Mouse (Mus musculus): ENCODE results near the gene Ngf.
A peak's percentile ranks its signal among the peaks of the same experiment; 100 is the strongest.

Gene Ngf

DNA sequence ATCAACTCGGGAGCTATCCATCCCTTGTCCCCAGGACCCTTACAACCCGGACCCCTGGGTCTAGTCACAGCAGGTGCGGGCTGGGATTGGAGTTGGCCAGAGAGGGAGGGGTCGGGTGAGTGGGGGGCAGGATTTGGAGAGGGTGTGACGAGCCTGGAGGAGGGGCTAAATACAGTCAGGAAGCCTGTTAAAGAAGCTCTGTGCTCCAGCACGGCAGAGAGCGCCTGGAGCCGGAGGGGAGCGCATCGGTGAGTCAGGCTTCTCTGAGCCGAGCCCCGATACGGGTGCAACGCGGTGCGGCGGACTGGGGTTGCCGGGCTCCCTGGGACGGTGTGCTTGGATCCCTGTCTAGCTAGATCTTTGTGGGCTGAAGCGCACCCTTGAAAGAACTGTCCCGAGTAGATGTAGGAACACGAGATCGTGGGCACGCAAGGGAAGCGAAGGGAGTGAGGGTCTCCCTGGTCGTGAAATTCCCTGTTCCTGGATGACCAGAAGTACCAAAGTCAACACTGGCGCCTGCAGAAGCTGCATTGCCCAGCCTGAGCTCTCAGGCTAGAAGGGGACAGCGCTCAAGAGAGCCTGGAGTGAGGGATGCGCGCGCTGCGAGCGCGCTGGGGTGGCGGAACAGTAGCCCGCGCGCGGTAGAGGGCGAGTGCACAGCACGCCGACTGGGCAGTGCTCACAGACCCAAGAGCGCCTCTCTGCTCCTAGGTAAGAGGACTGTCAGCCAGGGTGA, at the start of gene Ngf:
Ngf (plus strand) TSS at position 207 of the 736 bp plus-strand sequence.
- peak; percentile 15 to 37 for DNase-seq (ENCODE audit: low spot score in 2 of 2)

DNA sequence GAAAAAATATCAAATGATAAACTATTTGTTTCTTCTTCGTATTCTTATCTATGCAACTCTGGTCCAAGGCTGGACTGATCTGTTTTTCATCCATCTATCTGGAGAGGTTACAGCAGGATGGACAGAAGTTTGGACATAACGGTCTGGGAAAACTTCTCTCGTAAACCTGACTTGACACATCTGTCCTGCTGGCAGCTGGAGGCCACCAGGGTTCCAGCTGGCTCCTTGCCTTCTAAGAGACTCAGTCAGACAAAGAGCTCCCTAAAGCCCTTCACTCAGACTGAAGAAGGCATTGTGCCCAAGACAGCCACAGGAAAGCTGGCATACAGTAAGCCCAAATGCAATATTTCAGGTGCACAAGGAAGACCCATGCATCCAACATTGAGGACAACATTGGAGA, 24.2 kb upstream of the Ngf start:
- DNase-seq (ENCODE audit: low spot score in 2 of 2) = no peak

DNA sequence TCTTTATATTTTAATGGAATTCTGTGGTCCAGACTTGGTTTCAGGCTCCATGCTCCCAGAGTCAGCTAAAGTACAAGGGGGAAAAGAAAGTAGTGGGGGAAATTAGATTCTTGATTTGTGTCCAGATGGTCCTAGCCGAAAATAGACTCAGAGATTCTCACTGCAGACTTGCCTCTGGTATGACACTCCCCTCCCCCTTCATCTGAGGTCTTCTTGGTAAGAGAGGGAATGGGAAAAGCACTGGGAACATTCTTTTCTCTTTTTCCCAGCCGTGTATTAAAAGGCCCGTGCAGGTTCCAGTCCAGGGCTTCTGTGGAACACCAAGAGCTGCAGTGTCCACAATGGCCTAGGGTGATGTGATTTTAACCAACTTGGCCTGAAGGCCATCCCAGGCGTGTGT, 23.0 kb upstream of the Ngf start:
- DNase-seq (ENCODE audit: low spot score in 2 of 2) = no peak

DNA sequence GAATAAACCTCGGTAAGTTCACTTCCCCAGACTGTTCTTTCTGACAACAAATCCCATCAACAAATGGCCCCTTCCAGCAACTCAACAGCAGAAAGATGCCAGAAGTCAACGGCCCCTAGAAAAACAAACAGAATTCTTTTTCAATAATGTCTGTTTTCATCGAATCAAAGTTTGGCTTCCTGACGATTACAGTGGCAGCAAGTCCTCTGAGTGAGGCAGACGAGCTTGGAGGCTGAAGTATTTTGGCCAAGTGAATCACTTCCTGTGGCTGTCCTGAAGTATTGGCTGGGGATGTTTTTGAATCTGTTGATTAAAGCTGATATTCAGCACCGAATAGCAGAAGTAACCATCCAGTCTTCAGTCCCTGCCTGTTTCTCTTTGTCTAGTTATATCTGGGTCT, 15.2 kb upstream of the Ngf start:
- DNase-seq (ENCODE audit: low spot score in 2 of 2) = no peak

DNA sequence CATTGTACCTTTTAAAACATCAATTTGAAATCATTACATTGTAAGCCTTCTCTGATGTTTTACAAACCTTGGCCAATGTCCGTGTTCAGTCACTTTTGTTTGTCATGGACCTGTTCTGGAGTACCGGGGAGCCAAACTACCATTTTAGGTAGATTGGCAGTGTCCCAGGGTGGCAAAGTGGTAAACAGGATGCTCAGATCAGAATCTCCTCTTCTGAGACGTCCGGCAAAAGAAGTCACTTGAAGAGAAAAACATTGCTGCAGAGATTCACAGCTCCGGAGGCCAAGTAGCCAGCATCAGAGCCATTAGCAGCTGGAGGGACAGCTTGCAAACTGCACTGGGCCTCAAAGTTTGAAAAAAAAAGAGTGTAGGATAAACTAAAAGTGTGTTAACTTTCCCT, 9.2 kb upstream of the Ngf start:
- DNase-seq (ENCODE audit: low spot score in 2 of 2) = no peak

DNA sequence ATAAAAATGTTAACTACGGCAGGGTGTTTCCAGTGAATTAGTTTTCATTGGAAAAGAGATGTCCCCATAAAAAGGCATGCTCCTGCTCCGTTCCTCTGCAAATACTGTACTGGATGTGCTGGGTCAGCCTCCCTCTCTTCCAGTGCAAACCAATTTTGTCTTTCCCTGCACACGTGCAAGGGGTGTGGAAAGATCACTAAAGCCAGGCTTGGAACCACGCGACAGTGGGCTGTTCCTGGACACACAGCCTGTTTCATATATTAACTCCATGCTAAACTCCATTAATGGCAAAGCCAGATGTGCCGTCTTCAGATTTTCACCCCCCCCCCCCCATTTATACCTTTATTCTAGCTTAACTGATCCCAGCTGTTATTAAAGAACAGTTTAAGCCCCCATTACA, 8.7 kb upstream of the Ngf start:
- no peak for DNase-seq (ENCODE audit: low spot score in 2 of 2)

DNA sequence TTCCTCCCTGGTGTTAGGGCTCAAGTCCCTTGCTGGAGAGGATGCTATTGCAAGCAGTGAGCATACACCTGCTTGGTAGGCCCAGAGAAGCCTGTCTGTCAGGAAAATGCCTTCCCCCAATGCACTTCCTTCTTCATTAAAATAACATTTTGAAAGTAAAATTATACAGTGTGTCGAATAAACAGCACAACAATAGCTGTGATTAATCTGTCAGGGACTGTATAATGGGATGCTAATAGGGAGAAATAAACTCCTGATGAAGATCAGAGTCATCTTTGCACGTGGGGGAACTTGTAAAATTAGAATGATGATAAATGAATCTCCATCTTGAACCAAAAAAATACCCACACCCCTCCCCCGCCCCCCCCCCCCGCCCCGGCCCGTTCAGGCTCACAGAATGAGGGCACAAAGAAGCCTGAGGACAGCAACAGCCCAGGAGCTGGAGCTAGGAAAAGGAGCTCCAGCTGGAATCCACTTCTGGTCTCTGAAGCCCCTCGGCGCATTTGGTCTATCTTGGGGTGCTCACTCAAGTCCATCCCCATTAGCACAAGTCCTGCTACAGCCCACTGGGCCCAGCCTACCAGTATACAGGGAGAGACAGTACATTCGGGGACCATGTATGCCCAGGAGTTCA, 6.9 kb upstream of the Ngf start:
- DNase-seq (ENCODE audit: low spot score in 2 of 2) = no peak

DNA sequence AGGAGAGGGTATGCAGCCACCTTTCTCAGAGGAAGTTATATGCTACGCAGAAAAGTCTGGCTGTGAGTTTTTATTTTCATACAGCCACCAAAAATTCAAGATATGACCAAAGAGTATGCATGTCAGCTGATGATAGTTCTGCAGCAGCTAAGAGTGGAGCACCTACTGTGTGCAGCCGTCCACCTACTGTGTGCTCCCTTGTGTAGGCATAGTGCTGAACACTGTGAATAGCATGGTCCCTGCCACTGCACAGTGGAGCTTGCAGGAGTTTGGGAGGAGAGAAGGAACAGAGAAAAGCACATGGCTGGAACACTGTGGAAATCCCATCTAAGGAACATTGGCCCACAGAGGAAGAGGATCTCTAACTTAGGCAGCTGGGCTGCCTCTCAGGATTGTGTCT, 6.4 kb upstream of the Ngf start:
- no peak for DNase-seq (ENCODE audit: low spot score in 2 of 2)

DNA sequence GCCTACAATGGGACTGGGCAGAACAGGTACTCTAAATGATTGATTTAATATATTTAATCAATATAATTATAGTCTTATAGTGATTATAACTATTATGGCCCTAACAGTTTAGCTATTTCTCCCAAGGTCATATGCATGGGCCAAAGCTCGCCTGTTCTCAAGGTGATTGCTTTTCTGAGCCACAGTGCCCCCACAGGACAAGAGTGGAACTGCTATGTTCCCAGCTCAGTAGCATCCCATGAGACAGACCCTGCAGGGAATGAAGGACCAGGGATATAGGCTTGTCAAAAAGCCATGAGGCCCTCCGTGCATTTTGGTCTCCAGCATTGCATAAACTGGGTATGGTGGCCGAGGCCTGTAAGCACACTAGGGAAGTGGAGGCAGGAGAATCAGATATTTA, 3.1 kb upstream of the Ngf start:
- DNase-seq (ENCODE audit: low spot score in 2 of 2) = peak; percentile 33 to 52

DNA sequence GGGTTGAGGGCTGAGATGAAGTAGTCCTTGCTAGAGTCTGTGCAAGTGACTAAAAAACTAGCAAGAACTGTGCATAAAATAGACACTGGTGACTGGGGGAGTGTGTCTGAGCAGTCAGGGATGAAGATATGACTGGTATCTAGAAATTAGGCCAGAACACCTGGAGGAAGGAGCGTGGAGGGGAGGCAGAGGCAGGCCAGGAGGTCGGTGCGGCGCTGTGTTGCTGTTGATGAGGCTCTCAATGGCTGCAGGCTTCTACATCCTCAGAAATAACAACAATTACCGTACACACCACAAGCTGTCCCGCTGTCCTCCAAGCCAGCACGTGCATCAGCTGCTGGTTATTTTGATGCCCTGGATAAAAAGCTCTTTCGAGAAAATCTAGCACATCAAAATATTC, 2.6 kb upstream of the Ngf start:
- DNase-seq (ENCODE audit: low spot score in 2 of 2) = no peak

DNA sequence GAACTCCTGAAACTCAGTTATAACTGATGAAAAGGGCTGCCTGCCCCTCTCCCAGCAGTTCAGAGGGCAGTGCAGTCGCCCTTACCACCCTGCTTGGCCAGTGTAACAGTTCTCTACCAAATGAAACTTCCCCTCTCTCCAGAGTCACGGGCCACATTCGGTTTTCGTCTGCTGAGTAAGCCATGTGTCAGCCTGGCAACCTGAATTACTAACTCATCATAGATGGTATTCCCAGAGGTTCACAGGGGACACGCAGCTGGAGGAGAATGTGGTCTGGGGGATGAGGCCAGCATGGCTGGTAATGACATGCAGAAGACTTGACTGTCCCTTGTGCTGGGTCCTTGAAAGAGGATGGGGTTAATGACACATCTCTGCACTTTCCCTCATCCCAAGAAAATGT, 1.5 kb downstream of the Ngf start:
- DNase-seq (ENCODE audit: low spot score in 2 of 2) = no peak

DNA sequence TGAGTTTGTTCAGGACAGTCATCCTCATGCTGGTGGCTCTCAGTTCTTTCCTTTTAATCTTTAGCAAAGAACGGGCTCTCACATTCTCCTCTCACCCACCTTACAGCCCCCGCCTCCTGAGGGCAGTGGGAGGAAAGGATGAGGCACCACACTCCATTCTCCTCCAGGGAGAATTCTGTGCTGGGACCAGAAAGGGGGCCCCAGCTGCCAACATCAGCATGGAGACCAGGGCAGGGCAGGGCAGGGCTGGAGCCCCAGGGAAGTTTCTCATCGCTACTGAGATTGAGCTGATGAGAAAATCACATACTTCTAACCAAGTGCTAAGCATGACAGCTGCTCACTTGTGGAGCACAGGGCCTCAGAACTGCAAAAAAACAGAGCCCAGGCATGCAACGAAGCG, 2.1 kb downstream of the Ngf start:
- DNase-seq (ENCODE audit: low spot score in 2 of 2) = no peak

DNA sequence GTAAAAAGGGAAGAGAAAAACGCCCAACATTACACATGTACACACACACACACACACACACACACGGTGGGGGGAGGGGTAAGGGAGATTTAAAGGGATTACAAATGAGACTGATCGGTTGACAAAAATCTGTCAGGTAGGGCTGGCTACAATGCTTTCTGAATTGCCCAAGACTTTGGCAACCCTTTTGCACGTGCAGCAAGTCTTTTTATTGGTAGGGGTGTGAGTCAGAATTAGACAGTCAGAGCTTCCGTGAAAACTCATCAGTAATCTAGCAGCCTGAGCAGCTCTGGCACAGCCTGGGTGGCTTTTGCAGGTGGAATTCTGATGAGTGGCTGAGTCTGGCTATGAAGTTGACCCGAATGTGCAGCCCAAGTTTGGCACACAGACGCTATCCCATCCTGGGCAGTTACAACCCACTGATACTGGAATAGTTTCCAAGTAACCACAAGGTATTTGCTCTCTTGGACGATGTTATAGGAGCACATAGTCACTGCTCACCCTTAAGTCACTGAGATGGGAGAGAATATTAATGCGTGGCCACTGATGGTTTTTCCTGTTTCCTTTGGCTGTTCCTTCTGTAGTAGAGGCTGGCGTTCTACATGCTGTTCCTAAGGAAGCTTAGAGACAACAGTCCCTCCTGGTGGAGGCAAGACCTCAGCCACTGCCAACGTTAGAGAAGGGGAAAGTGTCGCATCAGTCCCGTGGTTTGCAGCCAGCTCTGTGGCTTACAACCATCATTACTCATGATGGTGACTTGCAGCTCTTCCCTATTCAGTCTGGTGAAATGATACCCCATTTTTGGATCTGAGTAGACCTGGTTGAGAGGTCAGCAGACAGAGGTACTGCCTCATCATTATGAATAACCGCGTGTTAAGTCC, 4.8 kb downstream of the Ngf start:
- no peak for DNase-seq (ENCODE audit: low spot score in 2 of 2)

DNA sequence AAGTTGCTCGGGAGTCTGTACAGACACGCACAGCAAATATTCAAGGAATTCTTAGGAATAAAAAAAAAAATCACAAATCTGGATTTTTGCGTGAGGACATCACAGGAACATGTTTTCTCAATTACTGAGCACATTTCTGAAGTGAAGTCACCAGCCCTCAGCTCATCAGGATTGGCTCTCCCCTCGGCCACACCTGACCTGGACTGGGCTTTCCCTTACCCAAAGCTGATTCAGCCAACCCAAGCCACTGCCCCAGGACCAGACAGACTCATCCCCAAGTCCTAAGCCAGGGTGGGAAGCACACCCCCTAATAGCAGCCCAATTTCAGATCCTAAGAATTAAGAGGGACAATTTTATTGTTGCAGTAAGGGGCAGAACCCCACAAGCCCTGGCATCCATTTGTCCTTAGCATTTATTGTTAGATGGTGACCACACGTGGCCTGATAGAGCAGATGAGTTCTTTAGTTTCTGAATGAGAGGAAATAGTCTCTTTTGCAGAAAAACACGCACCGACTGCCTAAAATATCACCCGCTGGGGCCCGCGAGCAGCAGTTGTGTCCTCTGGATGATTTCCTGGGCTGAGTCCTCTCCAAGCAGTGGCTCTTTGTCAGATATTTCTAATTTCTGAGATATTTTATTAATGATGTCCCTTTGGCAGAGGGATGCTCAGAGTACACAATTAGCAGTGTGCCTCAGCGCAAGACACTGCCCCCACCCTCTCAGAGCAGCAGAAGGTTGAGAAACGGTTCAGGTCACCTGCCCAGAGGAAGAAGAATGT, 8.4 kb downstream of the Ngf start:
- DNase-seq (ENCODE audit: low spot score in 2 of 2) = no peak

DNA sequence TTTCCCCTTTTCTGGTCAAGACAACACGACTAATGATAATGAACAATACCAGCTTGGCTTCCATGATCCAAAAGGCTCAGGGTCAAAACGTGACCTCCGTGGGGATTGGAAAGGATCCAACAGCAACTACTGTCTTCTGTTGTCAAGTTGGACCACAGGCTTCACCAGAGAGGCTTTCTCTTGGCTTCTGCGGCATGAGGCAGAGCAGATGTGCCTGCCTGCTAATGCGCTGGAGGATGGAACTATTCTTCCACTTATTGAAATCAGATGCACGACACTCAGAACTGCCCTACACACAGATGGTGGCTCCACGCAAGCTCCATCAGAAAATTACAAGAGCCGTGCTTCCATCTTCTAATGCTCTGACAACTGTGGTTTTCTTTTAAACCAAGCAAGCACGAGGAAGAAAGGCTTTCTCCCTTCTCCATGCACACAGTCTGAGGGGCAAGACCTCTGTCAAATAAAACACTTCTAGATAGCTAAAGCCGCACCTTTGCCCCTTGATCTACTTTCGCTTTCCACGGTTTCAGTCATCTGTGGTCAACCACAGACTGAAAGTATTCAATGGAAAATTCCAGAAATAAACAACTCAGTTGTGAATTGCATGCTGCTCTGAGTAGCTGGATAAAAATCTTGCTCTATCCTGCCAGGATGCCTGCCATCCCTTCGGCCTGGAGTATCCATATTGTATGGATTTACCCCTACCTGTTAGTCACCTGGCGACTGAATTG, 20.8 kb downstream of the Ngf start:
- no peak for DNase-seq (ENCODE audit: low spot score in 2 of 2)

DNA sequence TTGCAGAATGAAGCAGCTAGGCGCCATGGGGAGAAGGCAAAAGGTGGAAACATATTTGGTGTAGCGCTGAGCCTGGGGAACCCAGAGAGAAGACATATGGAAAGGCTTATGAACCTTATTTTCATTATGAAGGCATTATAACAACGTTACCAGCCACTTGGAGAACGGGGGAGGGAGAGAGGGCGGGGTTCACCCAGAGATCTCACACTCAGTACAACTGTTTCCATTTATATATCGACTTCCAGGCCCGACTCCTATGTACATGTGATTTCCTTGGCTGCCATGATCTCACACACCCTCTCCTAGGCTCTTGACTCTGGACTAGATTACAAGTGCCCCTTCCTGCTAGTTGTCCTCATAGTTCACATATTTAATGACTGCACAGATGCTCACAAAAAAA, 28.4 kb downstream of the Ngf start:
- no peak for DNase-seq (ENCODE audit: low spot score in 2 of 2)

DNA sequence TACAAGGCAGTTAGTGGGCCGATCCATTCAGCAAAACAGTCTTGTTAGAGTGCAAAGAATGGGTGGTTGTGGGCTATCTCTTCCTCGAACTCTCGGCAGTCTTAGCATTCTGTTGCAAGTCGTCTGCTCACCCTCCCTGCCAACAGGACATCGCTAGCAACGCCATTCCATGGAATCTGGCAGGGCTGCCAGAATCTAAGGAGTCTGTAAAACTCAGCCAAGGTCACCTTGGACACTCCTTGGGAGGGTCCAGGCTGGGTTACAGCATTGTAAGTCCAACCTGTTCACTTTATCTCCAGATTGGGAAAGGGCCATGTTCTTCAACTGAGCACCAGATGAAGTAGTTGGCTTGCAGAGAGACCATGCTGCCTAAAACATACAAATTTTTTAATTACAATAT, 29.2 kb downstream of the Ngf start:
- DNase-seq (ENCODE audit: low spot score in 2 of 2) = no peak

DNA sequence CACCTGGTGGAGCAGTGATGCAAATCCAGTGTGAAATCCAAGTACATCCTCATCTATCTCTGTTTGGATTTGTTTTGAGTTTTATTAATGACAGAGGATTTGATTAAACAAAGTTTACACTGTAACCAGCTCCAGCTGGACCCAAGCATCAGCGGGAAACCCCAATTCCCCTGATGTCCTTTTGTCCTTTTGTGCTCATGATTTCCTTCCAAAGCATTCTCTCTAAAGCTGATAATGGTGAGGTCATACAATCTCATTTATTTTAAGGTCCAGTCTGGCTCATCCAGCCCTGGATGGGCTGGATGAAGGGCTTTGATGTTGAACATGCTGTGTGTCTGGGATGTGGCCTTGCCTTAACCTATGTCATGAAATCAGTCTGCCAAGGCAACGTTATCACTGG, 30.3 kb downstream of the Ngf start:
- DNase-seq (ENCODE audit: low spot score in 2 of 2) = no peak

DNA sequence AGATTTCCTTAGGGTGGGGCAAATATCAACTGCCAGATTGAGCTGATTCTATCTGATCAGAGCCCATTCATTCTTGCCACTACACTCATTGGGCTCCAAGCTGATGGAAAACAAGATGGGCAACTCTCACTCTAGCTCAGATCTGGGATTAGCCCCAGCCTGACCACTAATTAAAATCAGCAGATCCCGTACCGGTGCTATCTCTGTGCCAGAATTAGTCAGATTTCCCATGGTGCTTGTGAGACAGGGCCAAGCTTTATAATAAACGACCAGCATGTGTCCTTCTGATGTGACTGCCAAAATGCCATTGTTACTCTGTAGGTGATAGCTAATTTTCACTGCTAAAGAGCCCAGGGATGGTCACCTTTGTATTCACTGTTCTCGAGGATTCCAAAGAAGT, 31.5 kb downstream of the Ngf start:
- DNase-seq (ENCODE audit: low spot score in 2 of 2) = no peak

DNA sequence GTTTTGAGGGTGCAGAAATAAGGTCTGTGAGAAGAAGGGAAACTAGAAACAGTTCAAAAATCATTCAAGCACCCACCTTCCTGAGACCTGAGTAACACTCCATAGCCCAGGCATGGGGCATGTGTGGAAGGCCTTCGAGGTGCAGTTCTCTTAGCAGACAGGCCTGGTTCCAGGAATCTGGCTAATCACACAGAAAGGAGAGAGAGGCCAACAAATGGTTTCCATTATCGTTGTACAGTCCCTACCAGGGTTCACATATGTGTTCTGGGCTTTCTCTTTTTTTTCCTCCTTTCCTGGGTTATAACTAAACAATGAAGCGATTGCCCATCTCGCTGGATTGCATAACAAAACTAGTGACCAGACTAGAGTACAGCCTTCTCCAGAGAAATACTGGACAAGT, 35.4 kb downstream of the Ngf start:
- no peak for DNase-seq (ENCODE audit: low spot score in 2 of 2)

DNA sequence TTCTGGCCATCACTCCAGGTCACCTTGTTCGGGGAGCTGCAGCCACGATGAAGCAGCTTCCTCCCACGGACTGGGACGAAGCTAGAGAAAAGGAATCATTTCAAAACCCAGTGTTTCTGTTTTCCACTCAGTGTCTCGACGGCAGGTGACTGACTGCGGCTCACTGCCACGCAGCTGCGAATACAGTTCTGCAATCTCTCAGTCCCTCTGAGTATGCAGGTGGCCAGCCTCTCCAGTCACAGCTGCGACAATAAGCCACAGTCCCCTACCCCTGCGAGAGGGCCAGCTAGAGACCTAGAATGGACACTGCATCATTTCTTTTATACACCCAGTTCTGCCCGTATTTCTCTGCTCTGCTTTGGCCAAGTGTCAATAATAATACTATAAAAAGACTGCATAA, 36.3 kb downstream of the Ngf start:
- no peak for DNase-seq (ENCODE audit: low spot score in 2 of 2)

All from frontal cortex, postnatal 10 days (tissue).